Mouse (Mus musculus) megakaryocyte, embryonic 14.5 days (primary cell): ENCODE measurements around the gene Nrip2. TPM values are rescaled to one million over a fixed set of nuclear protein-coding genes. Genes with fewer than 3 reads are reported as not detected.

Experiments
- H3K27me3 ChIP-seq: replicated peaks from 2 replicates; pipeline ENCODE3; 2012; ENCODE audit warnings: inconsistent platforms
- H3K36me3 ChIP-seq: replicated peaks from 2 replicates; pipeline ENCODE3; 2012; ENCODE audit warnings: low read length, inconsistent platforms, mixed read lengths
- H3K4me1 ChIP-seq: 2 replicates; pipeline ENCODE4 v1.6.1; 2012; ENCODE audit warnings: inconsistent platforms
- H3K4me3 ChIP-seq: replicated peaks from 2 replicates; pipeline ENCODE3; 2012; ENCODE audit warnings: moderate library complexity, mild to moderate bottlenecking, inconsistent platforms
- H3K9me3 ChIP-seq: 2 replicates; pipeline ENCODE4 v1.6.1; 2012; ENCODE audit warnings: inconsistent platforms
- FLI1 ChIP-seq: IDR thresholded peaks from 2 replicates; pipeline ENCODE4 v1.6.1; 2012; ENCODE audit warnings: low read length, inconsistent platforms, mixed read lengths
- GATA1 ChIP-seq: IDR thresholded peaks from 3 replicates; pipeline ENCODE4 v1.6.1; 2012; ENCODE audit warnings: mixed read lengths, low read length, inconsistent platforms, borderline replicate concordance
- polyA plus RNA-seq: library from polyadenylated mRNA; stranded (reverse); fragments of >175 nt; gene quantifications from 2 replicates; pipeline ENCODE4 v1.2.3, GENCODE M21; 2012; ENCODE audit warnings: low replicate concordance; ENCODE audit not compliant: insufficient read depth

The Nrip2 gene
- polyA plus RNA-seq, 1 experiment: not detected

- H3K36me3 ChIP-seq: peaks cover 62% of the 10 kb centered on the region
- H3K4me1 ChIP-seq: peaks cover 41% of the 10 kb centered on the region
- H3K27me3 ChIP-seq: no peaks in the 10 kb centered on the region
- TF ChIP-seq GATA1: no peak
- H3K9me3 ChIP-seq: no peaks in the 10 kb centered on the region
- no peak overlapping the region for H3K4me3 ChIP-seq
Observed at GRCm38 (mm10) chr6:128435474-128435873, 36.4 kb downstream of the Nrip2 start.

GRCm38 (mm10) chr6:128436356-128437005 is 37.4 kb downstream of the Nrip2 start:
- H3K4me3 ChIP-seq: peak overlapping the region; percentile 7
- H3K4me1 ChIP-seq: peaks cover 43% of the 10 kb centered on the region
- H3K9me3 ChIP-seq: no peaks in the 10 kb centered on the region
- H3K36me3 ChIP-seq: peaks cover 53% of the 10 kb centered on the region
- TF ChIP-seq FLI1 (no peak), GATA1 (no peak)
- no peaks in the 10 kb centered on the region for H3K27me3 ChIP-seq

- no peak for TF ChIP-seq FLI1
- no peak for TF ChIP-seq GATA1
- H3K9me3 ChIP-seq: no peaks in the 10 kb centered on the region
- H3K36me3 ChIP-seq: peaks cover 45% of the 10 kb centered on the region
- no peaks in the 10 kb centered on the region for H3K27me3 ChIP-seq
- peaks cover 43% of the 10 kb centered on the region for H3K4me1 ChIP-seq
- peak overlapping the region; percentile 98 for H3K4me3 ChIP-seq
Observed at GRCm38 (mm10) chr6:128437288-128437687, 38.2 kb downstream of the Nrip2 start.

- H3K9me3 ChIP-seq: no peaks in the 10 kb centered on the region
- TF ChIP-seq FLI1: no peak
- no peak for TF ChIP-seq GATA1
- peaks cover 43% of the 10 kb centered on the region for H3K4me1 ChIP-seq
- peak overlapping the region; percentile 98 for H3K4me3 ChIP-seq
- no peaks in the 10 kb centered on the region for H3K27me3 ChIP-seq
- H3K36me3 ChIP-seq: peaks cover 40% of the 10 kb centered on the region
Observed at GRCm38 (mm10) chr6:128437731-128438316, 38.7 kb downstream of the Nrip2 start.

- TF ChIP-seq FLI1: no peak
- no peak for TF ChIP-seq GATA1
- Histone ChIP-seq H3K4me3 (peak within 1 kb of the TSS; percentile 98), H3K9me3 (no peaks in the 10 kb centered on the region), H3K4me1 (peaks cover 43% of the 10 kb centered on the region), H3K36me3 (peaks cover 34% of the 10 kb centered on the region), H3K27me3 (no peaks in the 10 kb centered on the region)
Observed at GRCm38 (mm10) chr6:128438317-128438870, 39.3 kb downstream of the Nrip2 start, which contains the start of gene Fkbp4. Gene Fkbp4 (minus strand): TSS chr6:128438677.

- TF ChIP-seq GATA1: no peak
- no peak for TF ChIP-seq FLI1
- Histone ChIP-seq H3K27me3 (no peaks in the 10 kb centered on the region), H3K36me3 (peaks cover 29% of the 10 kb centered on the region), H3K4me1 (peaks cover 43% of the 10 kb centered on the region), H3K9me3 (no peaks in the 10 kb centered on the region), H3K4me3 (peak overlapping the region; percentile 98)
Observed at GRCm38 (mm10) chr6:128438871-128439341, 39.8 kb downstream of the Nrip2 start.

GRCm38 (mm10) chr6:128440238-128440637 is 41.1 kb downstream of the Nrip2 start:
- no peak for TF ChIP-seq FLI1
- TF ChIP-seq GATA1: no peak
- peak overlapping the region; percentile 12 for H3K4me3 ChIP-seq
- peaks cover 15% of the 10 kb centered on the region for H3K36me3 ChIP-seq
- H3K27me3 ChIP-seq: peaks cover 6% of the 10 kb centered on the region
- H3K4me1 ChIP-seq: peaks cover 45% of the 10 kb centered on the region
- no peaks in the 10 kb centered on the region for H3K9me3 ChIP-seq

GRCm38 (mm10) chr6:128445761-128446535 is 46.9 kb downstream of the Nrip2 start:
- Histone ChIP-seq H3K4me3 (peak overlapping the region; percentile 53), H3K36me3 (no peaks in the 10 kb centered on the region), H3K27me3 (peaks cover 12% of the 10 kb centered on the region), H3K9me3 (no peaks in the 10 kb centered on the region), H3K4me1 (peaks cover 17% of the 10 kb centered on the region)
- TF ChIP-seq FLI1 (no peak), GATA1 (no peak)

- H3K9me3 ChIP-seq: no peaks in the 10 kb centered on the region
- H3K36me3 ChIP-seq: no peaks in the 10 kb centered on the region
- H3K27me3 ChIP-seq: peaks cover 14% of the 10 kb centered on the region
- H3K4me1 ChIP-seq: peaks cover 17% of the 10 kb centered on the region
- TF ChIP-seq GATA1: no peak
- TF ChIP-seq FLI1: no peak
- no peak overlapping the region for H3K4me3 ChIP-seq
Observed at GRCm38 (mm10) chr6:128447063-128447462, 48.0 kb downstream of the Nrip2 start.
